Mouse (Mus musculus): ENCODE measurements at regions not wholly inside any gene's neighbourhood (a gene's known extent, or its start where the extent isn't known, plus 50 kb on each side); places are given as distances from the start of the nearest gene placed in this dataset.

- Histone ChIP-seq H3K9ac (replicated peaks; ENCODE audit: low read length) (no peak overlapping the region), H3K4me2 (replicated peaks; ENCODE audit: low read depth, low read length) (no peak overlapping the region), H3K9me3 (ENCODE audit: low read length) (no peaks in the 10 kb centered on the region), H3K27ac (ENCODE audit: low read length) (no peak overlapping the region), H3K27me3 (ENCODE audit: insufficient read depth, low read length) (no peaks in the 10 kb centered on the region), H3K4me1 (ENCODE audit: insufficient read depth, low read length) (peaks cover 17% of the 10 kb centered on the region), H3K36me3 (ENCODE audit: insufficient read depth, low read length) (no peaks in the 10 kb centered on the region), H3K4me3 (ENCODE audit: low read length) (no peak overlapping the region)
- WGBS, result 64% methylated on average over 2 of the region's 2 CpGs
- ATAC-seq (ENCODE audit: low FRiP score, low TSS enrichment), result no peak
Observed at GRCm38 (mm10) chr13:101214094-101214493, 380.9 kb upstream of the Slc30a5 start.

GRCm38 (mm10) chr13:101213121-101213916 lies 380.1 kb upstream of the Slc30a5 start:
- Histone ChIP-seq H3K36me3 (ENCODE audit: insufficient read depth, low read length) (no peaks in the 10 kb centered on the region), H3K9ac (replicated peaks; ENCODE audit: low read length) (no peak overlapping the region), H3K27ac (ENCODE audit: low read length) (no peak overlapping the region), H3K4me1 (ENCODE audit: insufficient read depth, low read length) (peaks cover 17% of the 10 kb centered on the region), H3K4me3 (ENCODE audit: low read length) (no peak overlapping the region), H3K27me3 (ENCODE audit: insufficient read depth, low read length) (no peaks in the 10 kb centered on the region), H3K4me2 (replicated peaks; ENCODE audit: low read depth, low read length) (no peak overlapping the region), H3K9me3 (ENCODE audit: low read length) (no peaks in the 10 kb centered on the region)
- 53% methylated on average over 13 of the region's 13 CpGs for WGBS
- ATAC-seq (ENCODE audit: low FRiP score, low TSS enrichment), result no peak

- no peaks in the 10 kb centered on the region for H3K36me3 ChIP-seq (ENCODE audit: insufficient read depth, low read length)
- H3K9ac ChIP-seq (replicated peaks; ENCODE audit: low read length), result no peak overlapping the region
- no peak overlapping the region for H3K27ac ChIP-seq (ENCODE audit: low read length)
- peaks cover 13% of the 10 kb centered on the region for H3K4me1 ChIP-seq (ENCODE audit: insufficient read depth, low read length)
- no peak overlapping the region for H3K4me2 ChIP-seq (replicated peaks; ENCODE audit: low read depth, low read length)
- WGBS, result 72% methylated on average over 5 of the region's 5 CpGs
- no peak overlapping the region for H3K4me3 ChIP-seq (ENCODE audit: low read length)
- no peaks in the 10 kb centered on the region for H3K9me3 ChIP-seq (ENCODE audit: low read length)
- no peak for ATAC-seq (ENCODE audit: low FRiP score, low TSS enrichment)
- no peaks in the 10 kb centered on the region for H3K27me3 ChIP-seq (ENCODE audit: insufficient read depth, low read length)
Observed at GRCm38 (mm10) chr13:101212341-101212895, 379.2 kb upstream of the Slc30a5 start.

- H3K4me2 ChIP-seq (replicated peaks; ENCODE audit: low read depth, low read length), result no peak overlapping the region
- H3K4me1 ChIP-seq (ENCODE audit: insufficient read depth, low read length), result no peaks in the 10 kb centered on the region; the same call in 1 of the 2 replicates
- no peaks in the 10 kb centered on the region for H3K9me3 ChIP-seq (ENCODE audit: low read length)
- no peaks in the 10 kb centered on the region for H3K27me3 ChIP-seq (ENCODE audit: insufficient read depth, low read length)
- H3K27ac ChIP-seq (ENCODE audit: low read length), result no peak overlapping the region
- no peaks in the 10 kb centered on the region for H3K36me3 ChIP-seq (ENCODE audit: insufficient read depth, low read length)
- ATAC-seq (ENCODE audit: low FRiP score, low TSS enrichment), result no peak
- WGBS, result 80% methylated on average over 9 of the region's 9 CpGs
- no peak overlapping the region for H3K4me3 ChIP-seq (ENCODE audit: low read length)
- no peak overlapping the region for H3K9ac ChIP-seq (replicated peaks; ENCODE audit: low read length)
Observed at GRCm38 (mm10) chr13:101208788-101209187, 375.6 kb upstream of the Slc30a5 start.

GRCm38 (mm10) chr13:101203463-101203862 lies 370.2 kb upstream of the Slc30a5 start:
- H3K4me1 ChIP-seq (ENCODE audit: insufficient read depth, low read length), result no peaks in the 10 kb centered on the region
- no peaks in the 10 kb centered on the region for H3K27me3 ChIP-seq (ENCODE audit: insufficient read depth, low read length)
- no peak overlapping the region for H3K4me2 ChIP-seq (replicated peaks; ENCODE audit: low read depth, low read length)
- no peak for ATAC-seq (ENCODE audit: low FRiP score, low TSS enrichment)
- no peaks in the 10 kb centered on the region for H3K36me3 ChIP-seq (ENCODE audit: insufficient read depth, low read length)
- H3K9ac ChIP-seq (replicated peaks; ENCODE audit: low read length), result no peak overlapping the region
- no peaks in the 10 kb centered on the region for H3K9me3 ChIP-seq (ENCODE audit: low read length)
- H3K4me3 ChIP-seq (ENCODE audit: low read length), result no peak overlapping the region
- no peak overlapping the region for H3K27ac ChIP-seq (ENCODE audit: low read length)

GRCm38 (mm10) chr13:101202565-101203313 lies 369.5 kb upstream of the Slc30a5 start:
- H3K4me1 ChIP-seq (ENCODE audit: insufficient read depth, low read length), result no peaks in the 10 kb centered on the region
- no peak overlapping the region for H3K27ac ChIP-seq (ENCODE audit: low read length)
- ATAC-seq (ENCODE audit: low FRiP score, low TSS enrichment), result no peak
- H3K4me3 ChIP-seq (ENCODE audit: low read length), result no peak overlapping the region
- no peak overlapping the region for H3K4me2 ChIP-seq (replicated peaks; ENCODE audit: low read depth, low read length)
- H3K9ac ChIP-seq (replicated peaks; ENCODE audit: low read length), result no peak overlapping the region
- H3K9me3 ChIP-seq (ENCODE audit: low read length), result no peaks in the 10 kb centered on the region
- H3K27me3 ChIP-seq (ENCODE audit: insufficient read depth, low read length), result no peaks in the 10 kb centered on the region
- WGBS, result 57% methylated on average over 4 of the region's 4 CpGs
- no peaks in the 10 kb centered on the region for H3K36me3 ChIP-seq (ENCODE audit: insufficient read depth, low read length)

- Histone ChIP-seq H3K27ac (ENCODE audit: low read length) (no peak overlapping the region), H3K36me3 (ENCODE audit: insufficient read depth, low read length) (no peaks in the 10 kb centered on the region), H3K9ac (replicated peaks; ENCODE audit: low read length) (no peak overlapping the region), H3K9me3 (ENCODE audit: low read length) (no peaks in the 10 kb centered on the region), H3K4me2 (replicated peaks; ENCODE audit: low read depth, low read length) (no peak overlapping the region), H3K4me3 (ENCODE audit: low read length) (no peak overlapping the region), H3K27me3 (ENCODE audit: insufficient read depth, low read length) (no peaks in the 10 kb centered on the region), H3K4me1 (ENCODE audit: insufficient read depth, low read length) (no peaks in the 10 kb centered on the region)
- no peak for ATAC-seq (ENCODE audit: low FRiP score, low TSS enrichment)
- WGBS, result 73% methylated on average over 7 of the region's 7 CpGs
Observed at GRCm38 (mm10) chr13:101190249-101190830, 357.1 kb upstream of the Slc30a5 start.

GRCm38 (mm10) chr13:101182387-101182786 lies 349.2 kb upstream of the Slc30a5 start:
- no peak overlapping the region for H3K4me3 ChIP-seq (ENCODE audit: low read length)
- ATAC-seq (ENCODE audit: low FRiP score, low TSS enrichment), result no peak
- WGBS, result 85% methylated on average over 2 of the region's 2 CpGs
- no peak overlapping the region for H3K27ac ChIP-seq (ENCODE audit: low read length)
- H3K4me1 ChIP-seq (ENCODE audit: insufficient read depth, low read length), result no peaks in the 10 kb centered on the region
- H3K4me2 ChIP-seq (replicated peaks; ENCODE audit: low read depth, low read length), result no peak overlapping the region
- no peaks in the 10 kb centered on the region for H3K36me3 ChIP-seq (ENCODE audit: insufficient read depth, low read length)
- no peaks in the 10 kb centered on the region for H3K27me3 ChIP-seq (ENCODE audit: insufficient read depth, low read length)
- no peak overlapping the region for H3K9ac ChIP-seq (replicated peaks; ENCODE audit: low read length)
- no peaks in the 10 kb centered on the region for H3K9me3 ChIP-seq (ENCODE audit: low read length)

- H3K4me2 ChIP-seq (replicated peaks; ENCODE audit: low read depth, low read length), result no peak overlapping the region
- no peaks in the 10 kb centered on the region for H3K9me3 ChIP-seq (ENCODE audit: low read length)
- ATAC-seq (ENCODE audit: low FRiP score, low TSS enrichment), result no peak
- 82% methylated on average over 8 of the region's 8 CpGs for WGBS
- H3K4me1 ChIP-seq (ENCODE audit: insufficient read depth, low read length), result no peaks in the 10 kb centered on the region
- no peak overlapping the region for H3K27ac ChIP-seq (ENCODE audit: low read length)
- no peak overlapping the region for H3K9ac ChIP-seq (replicated peaks; ENCODE audit: low read length)
- no peaks in the 10 kb centered on the region for H3K36me3 ChIP-seq (ENCODE audit: insufficient read depth, low read length)
- H3K4me3 ChIP-seq (ENCODE audit: low read length), result no peak overlapping the region
- H3K27me3 ChIP-seq (ENCODE audit: insufficient read depth, low read length), result no peaks in the 10 kb centered on the region
Observed at GRCm38 (mm10) chr13:101175017-101175689, 341.9 kb upstream of the Slc30a5 start.

Data from kidney, embryonic 16.5 days (tissue).